Mouse (Mus musculus) embryo, embryonic 11.5 days (tissue): ENCODE data around the gene Pik3r6.

ENCODE experiments used
- DNase-seq: peaks from one replicate; pipeline ENCODE4 v3.0.0-alpha.2; 2012; ENCODE audit warnings: low read depth, low spot score

Gene Pik3r6

DNA sequence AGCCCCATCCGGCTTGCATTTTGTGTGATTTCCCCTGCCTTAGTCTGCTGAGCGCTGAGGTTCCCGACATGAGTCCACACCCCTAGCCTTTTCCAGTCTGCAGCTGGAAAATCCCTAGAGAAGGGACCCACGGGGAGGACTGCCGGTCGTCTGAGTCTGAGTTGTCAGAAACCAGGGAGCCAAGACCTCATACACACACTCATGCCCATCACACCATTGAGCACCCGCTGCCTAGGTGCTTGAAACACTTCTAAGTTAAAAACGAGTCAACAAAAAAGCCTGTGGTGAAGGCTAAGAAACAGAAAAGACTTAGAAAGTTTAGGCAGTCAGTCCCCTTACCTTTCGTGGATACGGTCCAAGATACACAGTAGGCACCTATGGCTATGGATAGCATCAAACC is 15.1 kb upstream of the Pik3r6 start:
- DNase-seq: no peak

DNA sequence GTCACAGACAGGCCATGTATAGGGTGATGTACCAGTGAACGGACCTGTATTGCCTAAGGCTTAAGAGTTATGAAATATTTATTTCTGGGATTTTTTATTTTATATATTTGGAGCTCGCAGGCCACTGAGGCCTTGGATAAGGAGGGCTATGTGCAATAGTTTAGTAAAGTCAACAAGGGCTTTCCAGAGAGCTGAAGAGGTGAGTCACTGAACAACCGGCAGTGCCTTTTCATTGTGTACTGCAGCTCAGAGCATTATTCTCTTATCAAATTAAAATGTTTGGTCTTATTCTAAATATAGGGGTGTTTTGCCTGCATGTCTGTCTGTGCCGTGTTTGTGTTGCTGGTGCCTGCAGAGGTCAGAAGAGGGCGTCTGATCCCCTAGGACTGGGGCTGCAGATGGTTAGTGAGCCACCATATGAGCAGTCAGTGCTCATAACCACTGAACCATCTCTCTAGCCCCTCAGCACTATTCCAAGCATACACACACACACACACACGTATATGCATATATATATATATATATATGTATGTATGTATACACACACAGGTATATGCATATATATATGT is 14.5 kb upstream of the Pik3r6 start:
- DNase-seq: no peak

DNA sequence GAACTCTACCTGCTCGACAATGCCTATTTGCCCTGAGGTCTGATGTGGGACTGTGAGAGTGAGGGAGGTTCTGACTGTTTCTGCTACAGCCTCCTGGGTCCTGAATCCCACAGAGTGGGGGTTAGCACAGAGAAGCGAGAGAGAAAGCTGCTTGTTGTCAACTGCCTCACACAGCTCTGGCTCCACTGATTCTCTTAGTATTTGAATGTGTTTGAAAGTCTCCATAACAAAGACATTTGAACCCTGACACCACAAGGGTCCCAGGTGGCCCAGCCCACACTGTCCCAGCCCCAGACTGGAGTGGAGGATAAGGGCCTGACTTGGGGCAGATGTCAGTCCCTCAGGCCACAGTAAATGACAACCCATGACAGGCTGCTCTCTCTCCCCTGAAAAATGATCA is 13.6 kb upstream of the Pik3r6 start:
- DNase-seq: no peak

DNA sequence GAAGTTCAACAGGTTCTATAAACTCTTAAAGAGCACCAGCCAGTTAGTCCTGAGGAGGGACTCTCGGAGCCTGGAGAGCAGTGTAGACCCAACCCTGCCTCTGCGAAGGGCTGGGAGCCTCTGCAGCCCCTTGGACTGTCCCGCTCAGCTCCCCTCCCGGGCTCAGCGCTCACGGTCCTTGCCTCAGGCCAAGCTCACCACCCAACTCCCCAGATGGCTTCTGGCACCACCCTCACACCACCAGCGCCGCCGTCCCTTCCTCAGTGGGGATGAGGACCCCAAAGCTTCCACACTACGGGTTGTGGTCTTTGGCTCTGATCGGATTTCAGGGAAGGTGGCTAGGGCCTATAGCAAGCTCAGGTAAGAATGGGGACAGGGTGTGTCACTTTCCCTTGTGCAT is 10.2 kb upstream of the Pik3r6 start:
- DNase-seq: no peak

DNA sequence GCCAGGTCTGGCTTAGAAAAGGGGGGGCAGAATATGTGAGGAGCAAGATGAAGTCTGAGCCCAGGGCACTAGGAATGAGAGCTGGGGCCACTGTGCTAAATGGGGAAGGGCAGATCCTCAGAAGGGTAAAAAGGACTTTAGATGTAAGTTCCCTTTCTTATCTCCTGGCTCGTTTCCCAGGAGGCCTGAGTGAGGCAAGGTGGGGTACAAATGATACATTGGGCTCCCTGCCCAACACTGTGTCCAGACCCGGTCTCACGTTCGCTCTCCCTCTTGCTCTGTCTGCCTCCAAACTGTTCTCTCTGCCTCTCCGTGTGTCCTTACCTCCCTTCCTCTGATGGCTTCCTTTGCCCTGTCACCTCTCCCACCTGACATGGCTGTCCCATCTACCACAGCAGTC is 9.1 kb upstream of the Pik3r6 start:
- DNase-seq: no peak

DNA sequence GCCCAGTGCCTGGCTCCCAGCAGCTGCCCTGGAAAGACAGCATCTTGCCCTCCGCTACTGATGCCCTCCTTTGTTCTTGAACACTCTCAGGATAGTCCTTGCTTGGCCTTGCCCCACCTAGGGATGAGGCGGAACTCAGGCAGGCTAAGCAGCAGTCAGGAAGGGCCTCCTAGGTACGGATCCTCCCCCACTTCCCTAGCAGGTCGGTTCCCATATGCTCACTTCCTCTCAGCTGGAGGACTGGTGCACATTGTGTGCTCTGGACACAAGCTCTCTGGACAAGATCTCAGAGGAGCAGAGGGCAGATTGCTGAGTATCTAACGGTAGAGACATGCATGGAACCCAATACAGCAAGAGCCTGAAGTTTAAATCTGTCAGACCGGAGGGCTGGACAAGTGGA is 5.7 kb upstream of the Pik3r6 start:
- no peak for DNase-seq

DNA sequence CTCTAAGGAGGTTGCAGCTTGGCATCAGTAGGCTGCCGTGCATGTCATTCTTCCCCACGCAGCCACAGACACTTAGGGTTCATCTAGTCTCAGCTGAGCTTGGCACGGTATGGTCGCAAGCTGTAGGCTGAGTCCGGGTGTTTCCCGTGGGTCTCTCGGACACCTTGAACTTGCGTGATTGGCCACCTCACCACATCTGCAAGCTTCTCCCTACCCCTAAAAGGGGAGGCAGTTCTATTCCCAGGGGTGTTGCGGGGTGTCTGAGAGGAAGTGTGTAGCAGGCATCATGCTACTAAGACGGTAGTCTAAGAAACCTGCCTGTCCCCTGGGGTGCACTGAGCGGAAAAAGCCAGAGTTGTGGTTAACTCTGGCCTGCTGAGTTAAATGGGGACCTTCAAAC is 4.3 kb upstream of the Pik3r6 start:
- DNase-seq: no peak

DNA sequence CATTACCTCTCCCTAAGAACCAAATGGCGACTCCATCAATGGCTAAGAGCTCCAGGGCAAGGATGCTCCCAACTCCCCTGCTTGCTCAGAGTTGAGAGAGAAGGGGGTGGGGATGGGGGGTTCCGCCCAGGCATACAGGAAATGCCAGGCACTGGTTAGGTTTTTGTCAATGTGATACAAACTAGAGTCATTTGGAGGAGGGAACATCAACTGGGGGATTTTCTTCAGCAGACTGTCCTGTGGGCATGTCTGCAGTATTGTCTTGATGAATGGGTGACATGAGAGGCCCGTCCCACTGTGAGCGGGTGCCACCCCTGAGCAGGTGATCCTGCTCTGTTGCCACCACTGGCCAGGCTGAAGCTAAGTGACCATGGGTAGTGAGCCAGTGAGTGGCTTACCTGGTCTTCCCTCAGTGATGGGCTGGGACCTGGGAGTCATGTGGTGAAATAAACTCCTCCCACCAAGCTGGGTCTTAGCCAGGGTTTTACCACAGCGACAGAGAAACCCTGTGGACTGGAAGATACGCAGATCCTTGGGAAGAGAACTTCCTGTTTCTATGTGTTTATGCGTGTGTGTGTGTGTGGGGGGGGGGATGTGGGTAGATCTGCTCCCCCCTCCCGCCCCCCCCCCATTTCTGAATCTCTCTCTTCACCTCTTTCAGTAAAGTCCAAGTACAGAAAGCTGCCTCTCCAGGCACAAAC is 3.7 kb upstream of the Pik3r6 start:
- no peak for DNase-seq

DNA sequence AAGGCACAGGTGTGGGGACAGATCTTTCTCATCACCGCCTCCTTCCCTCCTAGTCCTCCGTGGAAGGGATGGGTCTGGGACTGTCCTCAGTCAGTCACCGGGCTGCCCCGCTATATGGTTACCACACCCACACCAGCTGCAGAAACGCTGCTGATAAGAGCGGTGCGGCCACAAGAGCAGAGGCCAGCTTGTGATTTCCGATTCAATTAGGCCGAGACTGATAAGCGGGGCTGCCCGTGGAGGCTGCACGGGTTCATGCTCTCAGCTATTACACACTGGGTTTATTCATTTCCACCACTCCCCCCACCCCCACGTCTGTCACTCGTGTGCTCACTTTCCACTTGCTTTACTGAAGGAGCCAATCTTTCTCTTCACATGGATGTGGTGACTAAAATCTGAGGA is 1.9 kb upstream of the Pik3r6 start:
- no peak for DNase-seq

DNA sequence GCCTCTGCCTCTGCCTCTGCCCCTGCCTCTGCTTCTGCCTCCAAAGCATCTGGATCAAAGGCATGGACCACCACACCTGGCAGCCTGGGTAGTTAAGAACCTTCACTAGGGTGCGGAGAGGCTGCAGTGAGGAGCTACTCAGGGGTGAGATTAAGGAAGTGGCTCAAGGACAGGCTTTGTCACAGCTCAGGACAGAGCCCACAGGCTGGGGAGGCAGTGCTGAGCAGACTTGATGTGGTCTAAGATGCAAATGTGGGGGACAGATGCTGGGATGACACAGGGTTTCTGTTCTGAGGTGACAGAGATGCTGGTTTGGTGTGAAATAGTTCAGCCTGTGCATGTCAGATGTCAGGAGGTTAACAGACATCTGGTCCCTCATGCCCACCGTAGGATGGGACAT is 411 bp upstream of the Pik3r6 start:
- DNase-seq: no peak

DNA sequence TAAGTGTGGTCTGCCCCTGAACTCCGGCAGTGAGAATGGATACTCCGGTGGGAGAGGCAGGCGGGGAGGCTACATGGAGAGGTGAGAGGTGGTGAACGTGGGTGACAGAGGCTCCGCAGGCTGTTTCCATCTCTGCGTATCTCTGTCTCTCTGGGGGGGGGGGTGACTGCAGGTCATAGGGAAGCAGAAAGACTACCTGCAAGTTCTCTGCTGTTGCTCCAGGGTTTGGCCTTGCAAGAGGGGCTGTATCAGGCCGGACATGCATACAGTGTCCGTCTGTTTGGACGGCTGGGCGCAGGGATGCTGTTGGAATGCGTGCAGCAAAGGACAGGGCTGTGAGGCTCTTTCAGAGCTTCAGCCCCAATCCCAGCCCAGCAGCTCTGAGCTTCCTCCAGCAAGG is 2.1 kb downstream of the Pik3r6 start:
- no peak for DNase-seq

DNA sequence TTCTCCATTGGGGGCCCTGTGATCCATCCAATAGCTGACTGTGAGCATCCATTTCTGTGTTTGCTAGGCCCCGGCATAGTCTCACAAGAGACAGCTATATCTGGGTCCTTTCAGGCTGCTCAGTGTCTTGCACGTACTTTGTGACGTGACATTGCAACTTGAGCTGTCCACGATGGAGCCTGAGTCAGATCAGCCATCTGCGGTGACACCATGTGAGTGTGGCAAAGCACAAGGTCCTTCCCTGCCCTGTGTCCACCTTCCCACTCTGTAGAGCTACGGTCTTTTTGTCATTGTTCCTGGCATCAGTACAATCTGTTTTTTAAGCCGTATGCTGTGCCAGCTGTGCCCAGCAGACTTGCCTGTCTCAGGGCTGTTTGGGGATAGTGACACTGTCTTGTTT is 4.4 kb downstream of the Pik3r6 start:
- DNase-seq: no peak

DNA sequence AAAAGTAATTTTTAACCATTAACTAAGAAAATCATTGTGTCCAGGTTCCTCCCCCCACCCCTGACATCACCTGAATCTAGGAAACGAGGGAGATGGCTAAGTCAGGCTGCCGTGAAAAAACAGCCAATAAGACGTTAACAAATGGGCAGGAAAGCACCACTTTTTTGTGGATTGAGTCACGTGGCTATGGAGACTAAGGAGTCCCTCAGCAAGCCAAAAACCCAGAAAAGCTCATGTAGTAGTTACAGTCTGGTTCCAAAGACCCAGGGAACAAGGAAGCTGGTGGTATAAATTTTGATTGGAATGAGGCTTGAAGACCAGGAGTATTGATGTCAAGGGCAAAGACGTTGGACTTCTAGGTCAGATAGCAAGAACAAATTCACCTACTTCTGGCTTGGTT is 5.8 kb downstream of the Pik3r6 start:
- DNase-seq: no peak

DNA sequence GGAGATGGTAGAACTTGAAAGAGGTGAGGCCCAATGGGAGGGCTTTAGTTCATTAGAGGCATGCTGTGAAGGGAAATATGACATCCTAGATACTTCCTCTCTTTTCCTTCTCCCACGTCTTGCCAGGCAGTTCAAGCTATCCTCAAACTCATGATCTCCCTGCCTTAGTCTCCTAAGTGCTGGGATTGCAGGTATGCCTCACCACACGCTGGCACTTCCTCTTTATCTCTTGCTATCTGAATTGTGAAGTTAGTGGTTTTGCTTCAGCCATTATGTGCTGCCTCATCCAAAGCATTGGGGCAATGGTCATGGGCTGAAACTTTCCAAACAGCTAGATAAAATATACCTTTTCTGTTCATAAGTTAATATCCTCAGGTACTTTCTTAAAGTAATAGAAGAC is 6.4 kb downstream of the Pik3r6 start:
- DNase-seq: no peak

DNA sequence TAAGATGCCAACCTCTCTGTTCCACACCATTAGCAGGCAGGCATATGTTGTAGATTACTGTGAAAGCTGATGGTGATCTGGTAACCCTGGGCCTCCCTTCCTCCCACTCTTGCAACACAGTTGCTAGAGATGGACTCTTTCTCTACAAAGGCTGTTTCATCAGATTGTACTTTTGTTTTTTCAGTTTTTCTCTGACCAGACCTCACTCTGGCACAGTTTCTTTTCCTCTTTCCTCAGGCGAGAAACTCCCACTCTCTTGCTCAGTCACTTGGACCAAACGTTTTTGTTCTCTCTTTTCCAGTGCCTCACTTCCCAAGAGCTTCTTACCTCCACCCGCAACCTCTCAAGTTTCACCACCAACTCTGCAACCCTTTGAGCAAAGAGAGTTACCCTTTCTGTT is 11.2 kb downstream of the Pik3r6 start:
- DNase-seq: no peak

DNA sequence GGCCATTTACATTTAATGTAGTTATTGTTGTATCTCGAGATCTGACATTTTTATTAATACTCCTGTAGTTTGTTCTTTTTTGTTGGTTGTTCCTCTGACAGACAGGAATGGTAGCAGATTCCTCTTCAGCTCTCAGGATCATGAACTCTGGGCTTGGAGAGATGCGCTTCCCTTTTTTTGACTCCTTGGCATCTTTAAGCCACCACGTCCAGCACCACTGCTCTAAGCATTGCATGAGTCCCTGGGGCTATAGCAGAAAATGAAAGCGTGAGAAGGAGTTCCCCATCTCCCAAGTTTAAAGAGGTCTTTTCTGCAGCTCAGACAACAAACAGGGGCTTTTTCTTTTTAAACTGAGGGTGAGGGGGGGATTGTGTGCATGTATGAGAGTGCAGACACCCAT is 16.5 kb downstream of the Pik3r6 start:
- DNase-seq: no peak

DNA sequence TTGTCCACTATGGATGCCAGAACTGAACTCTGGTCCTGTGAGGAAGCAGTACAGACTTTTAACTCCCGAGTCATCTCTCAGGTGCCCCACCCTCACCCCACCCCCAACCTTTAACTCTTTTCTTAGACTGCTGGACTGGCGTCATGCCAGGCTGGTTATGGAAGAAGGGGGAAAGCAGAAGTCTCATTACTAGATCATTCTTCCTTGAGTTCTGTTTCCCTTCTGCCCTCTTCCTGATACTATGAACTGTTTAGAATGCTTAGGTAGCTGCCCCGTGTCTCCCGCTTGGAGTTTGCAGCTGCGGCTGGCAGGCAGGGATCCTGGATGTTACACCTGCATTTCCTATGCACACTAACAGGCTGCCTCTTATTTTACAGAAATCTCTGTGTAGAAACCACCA is 17.0 kb downstream of the Pik3r6 start:
- no peak for DNase-seq

DNA sequence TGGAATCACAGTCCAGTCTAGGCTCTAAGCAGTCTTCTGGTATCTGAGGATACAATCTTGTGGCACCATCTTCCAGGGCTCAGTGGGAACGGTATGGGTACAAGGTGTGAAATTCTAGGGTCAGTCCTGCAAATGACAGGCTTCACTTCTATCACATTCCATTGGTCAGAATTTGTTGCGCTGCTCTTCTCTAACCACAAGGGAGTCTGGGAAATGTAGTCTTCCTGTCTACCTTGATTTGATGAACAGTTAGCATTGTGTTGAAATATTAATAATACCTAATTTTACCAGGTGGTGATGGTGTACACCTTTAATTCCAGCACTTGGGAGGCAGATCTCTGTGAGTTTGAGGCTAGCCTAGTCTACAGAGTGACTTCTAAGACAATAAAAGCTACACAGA is 17.6 kb downstream of the Pik3r6 start:
- DNase-seq: no peak

DNA sequence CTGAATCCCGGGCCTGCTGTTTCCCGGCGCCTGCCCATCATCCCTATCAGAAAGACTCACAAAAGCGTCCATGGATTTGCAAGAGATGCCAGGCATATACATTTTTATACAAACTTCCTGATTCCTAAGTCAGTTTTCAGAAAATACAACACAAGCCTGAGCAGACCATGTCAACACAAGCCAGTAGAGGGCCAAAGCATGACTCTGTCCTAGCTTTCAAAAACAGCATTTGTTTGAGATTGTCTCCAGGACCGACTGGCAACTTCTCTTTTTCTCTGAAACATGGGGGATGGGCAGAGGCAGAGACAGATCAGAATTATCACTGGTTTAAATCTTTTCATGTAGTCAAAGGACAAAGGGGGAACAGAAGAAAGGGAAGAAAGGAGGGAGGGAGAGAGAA is 18.5 kb downstream of the Pik3r6 start:
- DNase-seq: no peak

DNA sequence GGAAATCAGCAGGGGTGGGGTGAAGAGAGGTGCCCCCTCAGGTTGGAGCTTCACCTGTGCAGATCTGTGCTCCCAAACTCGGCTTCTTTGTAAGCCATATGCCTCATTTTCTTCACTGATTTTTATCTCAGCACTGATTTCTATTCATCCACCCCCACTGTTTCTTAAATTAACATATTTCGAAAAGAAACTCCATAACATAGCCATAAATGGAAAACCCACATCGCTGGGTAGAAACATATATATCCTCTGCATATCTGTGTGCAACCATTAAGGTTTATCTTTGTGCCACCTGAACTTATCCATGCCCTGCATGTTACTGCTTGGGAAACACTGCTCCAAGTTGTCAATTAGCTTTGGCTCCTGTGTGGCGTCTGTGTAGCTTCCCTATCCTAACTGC is 23.6 kb downstream of the Pik3r6 start:
- DNase-seq: no peak

DNA sequence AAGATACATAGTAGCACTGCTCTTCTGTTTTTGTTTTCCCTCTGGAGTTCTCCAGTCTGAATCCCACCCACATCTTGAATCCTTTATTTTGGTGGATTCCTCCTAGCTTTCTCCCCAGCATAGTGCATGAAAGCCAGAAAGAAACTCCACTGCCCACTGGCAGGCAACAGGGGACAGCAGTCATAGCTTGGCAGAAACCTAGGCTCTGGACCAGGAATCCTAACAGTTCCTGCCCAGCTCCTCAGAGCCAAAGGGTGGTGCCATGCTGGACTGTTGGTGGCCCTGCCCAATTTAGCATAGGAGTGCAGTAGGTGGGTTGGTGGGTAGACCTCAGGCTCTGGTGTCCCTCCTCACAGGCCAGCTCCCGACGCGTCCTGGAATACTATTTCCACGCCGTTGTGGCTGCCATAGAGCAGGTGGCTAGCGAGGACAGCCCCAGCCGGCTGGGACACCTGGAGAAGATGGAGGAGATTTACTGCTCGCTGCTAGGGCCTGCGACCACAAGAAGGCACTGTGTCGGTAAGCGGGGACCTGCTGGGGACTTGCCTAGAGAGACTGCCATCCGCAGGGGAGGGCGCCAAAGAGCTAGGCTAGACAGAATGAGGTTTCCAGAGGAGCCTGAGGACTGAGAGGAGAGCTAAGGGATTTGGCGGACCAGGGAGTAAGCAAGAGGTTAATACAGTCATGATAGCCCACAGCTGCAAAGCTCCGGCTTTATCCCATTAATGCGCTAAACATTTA is 28.4 kb downstream of the Pik3r6 start:
- no peak for DNase-seq

DNA sequence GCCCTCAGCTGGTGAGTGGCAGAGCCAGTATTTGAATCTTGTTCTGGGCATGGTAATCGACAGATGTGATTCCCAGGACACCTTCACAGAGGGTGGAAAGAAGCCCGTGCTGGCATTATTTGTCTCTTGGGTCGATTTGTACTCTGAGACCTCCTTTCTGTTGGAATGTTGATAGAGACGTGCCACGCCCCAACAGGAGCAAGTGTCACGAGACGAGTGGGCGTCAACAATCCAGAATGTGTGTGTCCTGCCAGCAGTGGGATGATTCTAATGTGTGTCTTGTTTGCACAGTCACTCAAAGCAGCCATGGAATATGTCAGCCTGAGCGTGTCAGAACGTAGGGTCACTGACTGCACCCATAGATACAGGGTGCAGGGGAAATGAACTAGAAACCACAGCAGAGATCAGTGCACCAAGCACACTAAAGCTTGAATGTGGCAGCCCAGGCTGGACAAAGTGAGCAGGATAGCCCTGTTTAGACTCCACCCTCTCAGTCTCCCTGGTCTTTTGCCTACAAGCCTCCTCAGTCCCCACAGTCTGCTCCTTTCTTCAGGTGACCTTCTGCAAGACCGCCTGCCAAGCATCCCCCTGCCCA is 29.2 kb downstream of the Pik3r6 start:
- no peak for DNase-seq

DNA sequence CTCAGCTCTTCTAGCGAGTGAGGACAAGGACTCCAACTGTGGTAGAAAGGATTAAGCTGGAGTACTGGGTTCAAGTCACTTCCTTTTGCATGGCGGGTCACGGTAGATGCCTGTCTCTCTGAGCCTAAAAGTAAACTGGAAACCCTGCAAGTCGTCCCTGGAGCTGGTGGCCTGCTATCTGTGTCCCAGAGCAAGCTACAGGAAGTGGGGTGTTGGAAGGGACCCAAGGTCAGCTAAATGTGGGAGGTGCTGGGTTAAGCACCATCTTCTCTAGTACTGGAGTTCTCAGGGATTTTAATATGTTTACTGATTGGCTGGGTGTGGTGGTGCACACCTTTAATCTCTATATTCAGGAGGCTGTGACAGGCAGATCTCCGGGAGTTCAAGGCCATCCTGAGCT is 30.0 kb downstream of the Pik3r6 start:
- no peak for DNase-seq
